Mouse (Mus musculus) thymus, postnatal 10 days (tissue): ENCODE results near the gene Zfyve28.

Experiments
- DNase-seq, 2 experiments: peaks; one replicate each; pipeline ENCODE4 v3.0.0; 2021; ENCODE audit warnings: low spot score in 2 of 2

Zfyve28 gene

DNA sequence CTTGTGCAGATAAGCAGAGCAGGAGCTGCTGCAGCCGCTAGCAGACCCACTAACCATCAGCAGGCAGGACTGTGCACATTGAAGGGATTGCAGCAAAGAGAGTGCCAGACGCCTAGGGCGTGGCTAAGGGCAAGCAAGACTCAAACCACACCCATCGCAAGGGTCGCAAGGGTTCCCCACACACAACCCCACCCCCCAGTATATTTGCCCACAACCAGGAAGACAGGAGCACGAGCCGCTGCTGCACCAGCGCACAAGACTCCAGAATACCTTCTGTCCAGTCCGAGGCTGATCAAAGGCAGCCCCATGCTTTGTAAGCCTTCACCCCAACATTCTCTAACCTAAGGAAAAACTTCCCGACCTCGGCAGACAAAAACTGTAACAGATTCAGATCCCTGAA lies 1.7 kb downstream of the Zfyve28 start:
- DNase-seq: no peak

DNA sequence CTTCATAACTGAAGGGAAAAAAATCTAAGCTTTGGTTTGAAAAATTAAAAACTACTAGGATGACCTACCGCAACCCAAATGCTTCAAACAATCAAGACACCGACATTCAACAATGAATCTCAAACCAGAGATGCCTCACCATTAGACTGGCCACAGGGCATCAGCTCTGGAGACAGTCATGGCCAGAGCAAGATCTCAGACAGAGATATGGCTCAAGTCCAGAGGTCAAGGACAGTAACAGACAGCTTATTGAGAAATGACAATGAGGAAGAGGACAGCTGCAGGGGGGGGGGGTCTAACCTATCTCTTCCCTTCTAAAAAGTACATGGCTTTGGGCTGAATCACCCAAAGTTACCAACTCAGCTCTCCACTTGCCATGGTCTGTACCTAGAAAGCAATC lies 3.0 kb downstream of the Zfyve28 start:
- no peak for DNase-seq

DNA sequence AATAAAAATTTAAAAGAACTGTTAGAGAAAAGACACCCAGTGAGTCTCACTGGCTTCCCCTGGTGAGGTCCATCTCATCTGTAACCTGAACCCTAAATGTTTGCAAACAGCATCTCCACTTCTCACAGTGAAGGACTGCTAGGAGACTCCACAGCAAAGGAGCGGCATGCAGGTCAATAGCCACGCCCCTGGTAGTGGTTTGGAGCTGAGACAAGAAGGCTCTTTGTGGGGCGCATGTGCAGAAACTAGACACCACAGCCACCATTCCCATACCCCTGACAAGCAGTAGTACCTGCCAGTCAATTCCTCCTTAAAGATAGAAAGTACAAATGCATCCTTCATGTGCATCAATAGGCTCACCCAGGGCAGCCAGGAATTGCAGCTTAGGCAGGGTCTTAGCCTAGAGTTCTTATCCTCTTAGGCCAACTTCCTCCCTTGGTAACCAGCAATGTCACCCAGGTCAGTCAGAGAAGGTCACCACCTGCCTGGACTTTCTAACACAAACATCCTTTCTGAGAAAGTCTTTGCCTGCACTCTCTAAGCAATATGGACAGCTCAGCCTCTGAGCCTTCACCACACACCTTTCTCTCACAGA lies 4.0 kb downstream of the Zfyve28 start:
- no peak for DNase-seq

DNA sequence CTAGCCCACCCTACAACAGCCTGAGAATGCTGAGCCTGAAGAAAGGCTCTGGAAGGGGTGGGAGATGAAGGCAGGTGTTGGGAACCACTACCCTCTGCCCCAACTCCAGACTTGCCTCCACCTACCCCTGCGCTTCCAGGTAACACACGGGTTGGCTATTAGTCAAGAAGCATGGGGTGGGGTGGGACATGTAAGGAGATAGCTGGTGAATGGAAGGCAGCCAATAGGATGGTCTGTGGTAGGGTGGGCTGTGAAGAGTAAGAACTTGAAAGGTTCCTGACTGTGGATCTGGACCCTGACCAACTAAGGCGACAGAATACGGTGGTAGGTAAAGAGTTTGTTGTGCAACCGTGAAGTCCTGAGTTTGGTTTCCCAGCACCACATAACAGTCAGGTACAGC lies 4.9 kb downstream of the Zfyve28 start:
- no peak for DNase-seq

DNA sequence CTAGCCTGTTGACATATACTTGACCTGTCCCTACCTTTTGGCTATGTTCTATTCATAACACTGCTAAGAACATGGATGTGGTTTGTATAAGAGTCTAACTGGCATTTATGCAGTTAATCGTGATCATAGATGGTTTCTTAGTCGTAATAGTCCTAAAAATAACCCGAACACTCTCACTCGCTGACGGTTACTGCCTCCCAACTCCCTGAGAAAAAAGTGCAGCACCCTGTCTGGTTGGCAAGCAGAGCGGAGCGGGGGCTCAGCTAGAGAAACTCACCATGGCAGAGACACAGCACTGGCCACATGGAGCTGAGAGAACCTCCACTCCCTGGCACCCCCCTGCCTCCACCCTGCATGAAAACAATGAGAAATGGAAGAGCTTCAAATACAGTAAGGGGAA lies 7.3 kb downstream of the Zfyve28 start:
- no peak for DNase-seq

- DNase-seq: no peak
Measured at GRCm38 (mm10) chr5:34279214-34279613, 9.0 kb downstream of the Zfyve28 start.

GRCm38 (mm10) chr5:34278058-34278457 lies 10.2 kb downstream of the Zfyve28 start:
- DNase-seq: no peak

GRCm38 (mm10) chr5:34276746-34277145 lies 11.5 kb downstream of the Zfyve28 start:
- no peak for DNase-seq

DNA sequence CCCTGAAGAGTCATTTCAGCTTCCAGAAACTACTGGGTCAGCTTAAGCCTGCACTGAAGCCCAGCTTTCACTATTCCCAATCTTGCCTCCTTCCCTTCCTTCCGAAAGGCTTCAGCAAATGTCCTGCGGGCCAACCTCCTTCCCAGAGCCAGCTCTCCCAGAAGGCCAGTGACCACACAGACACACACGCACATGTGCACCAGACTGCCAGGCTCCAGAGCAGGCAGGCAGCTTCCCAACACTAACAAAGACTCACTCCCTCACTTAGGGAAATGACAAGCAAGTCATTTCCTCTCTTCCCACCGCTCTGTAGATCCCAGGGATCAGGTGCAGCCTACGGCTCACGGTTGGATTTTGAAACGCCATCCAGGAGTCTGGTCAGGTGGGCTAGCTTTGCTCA lies 12.1 kb downstream of the Zfyve28 start:
- no peak for DNase-seq

- DNase-seq: no peak
Measured at GRCm38 (mm10) chr5:34274676-34275293, 13.5 kb downstream of the Zfyve28 start.

DNA sequence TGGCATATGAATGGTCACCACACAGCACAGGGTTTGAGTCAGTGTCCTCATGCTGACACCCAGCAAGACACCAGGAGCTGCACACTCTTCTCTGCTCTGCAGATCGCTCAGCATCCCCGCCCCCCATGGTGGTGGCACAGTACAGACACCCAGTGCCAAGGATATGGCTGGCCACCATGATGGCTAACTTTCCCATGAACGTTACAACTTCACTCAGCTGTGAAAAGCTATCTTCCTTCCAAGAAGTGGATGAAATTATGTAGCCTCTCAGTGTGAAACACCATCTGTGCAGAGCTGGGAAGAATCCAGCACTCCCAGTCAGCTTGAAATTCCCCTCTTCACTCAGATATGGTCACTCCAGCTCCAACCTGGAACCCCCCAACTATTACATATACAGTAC lies 14.0 kb downstream of the Zfyve28 start:
- DNase-seq: no peak

- DNase-seq: no peak
Measured at GRCm38 (mm10) chr5:34273251-34273681, 15.0 kb downstream of the Zfyve28 start.

DNA sequence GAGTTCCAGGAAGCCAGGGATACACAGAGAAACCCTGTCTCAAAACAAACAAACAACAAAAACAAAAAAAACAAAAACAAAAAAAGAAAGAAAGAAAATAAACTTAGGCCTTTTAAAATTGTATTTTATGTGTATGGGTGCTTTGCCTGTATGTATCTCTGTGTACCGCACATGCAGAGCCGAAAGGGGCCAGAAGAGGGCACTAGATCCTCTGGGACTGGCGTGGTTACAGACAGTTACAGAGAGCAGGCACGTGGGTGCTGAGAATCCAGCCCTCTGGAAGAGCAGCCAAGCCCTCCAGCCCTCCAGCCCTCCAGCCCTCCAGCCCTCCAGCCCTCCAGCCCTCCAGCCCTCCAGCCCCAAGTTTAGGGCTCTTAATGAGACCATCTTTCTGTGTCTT lies 16.5 kb downstream of the Zfyve28 start:
- DNase-seq: peak in 1 of 2 experiments; percentile 55

DNA sequence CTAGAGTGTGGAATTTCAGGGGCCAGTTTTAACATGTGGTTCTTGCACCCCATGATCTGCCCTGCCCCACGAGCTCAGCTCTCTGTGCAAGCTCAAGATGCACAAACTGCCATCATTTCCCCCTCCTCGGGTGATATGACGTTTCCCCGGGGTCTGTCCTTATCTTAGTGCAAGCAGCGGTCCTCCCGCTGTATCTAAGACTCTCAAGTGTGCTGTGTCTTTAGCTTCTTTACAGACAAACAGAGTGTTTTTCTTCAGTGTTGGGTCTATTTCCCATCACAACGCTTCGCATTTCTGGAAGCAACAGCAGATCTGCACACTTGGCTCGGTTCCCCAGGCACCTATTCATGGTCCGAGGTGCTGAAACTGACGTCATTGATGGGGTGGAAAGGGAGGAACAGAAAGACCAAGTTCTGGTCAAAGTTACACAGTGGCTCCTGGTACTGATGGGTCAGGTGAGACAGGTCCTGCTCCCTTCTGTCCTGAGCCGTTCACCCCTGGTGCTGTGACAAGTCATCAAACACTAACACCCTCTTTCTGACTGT lies 18.3 kb downstream of the Zfyve28 start:
- DNase-seq: no peak

DNA sequence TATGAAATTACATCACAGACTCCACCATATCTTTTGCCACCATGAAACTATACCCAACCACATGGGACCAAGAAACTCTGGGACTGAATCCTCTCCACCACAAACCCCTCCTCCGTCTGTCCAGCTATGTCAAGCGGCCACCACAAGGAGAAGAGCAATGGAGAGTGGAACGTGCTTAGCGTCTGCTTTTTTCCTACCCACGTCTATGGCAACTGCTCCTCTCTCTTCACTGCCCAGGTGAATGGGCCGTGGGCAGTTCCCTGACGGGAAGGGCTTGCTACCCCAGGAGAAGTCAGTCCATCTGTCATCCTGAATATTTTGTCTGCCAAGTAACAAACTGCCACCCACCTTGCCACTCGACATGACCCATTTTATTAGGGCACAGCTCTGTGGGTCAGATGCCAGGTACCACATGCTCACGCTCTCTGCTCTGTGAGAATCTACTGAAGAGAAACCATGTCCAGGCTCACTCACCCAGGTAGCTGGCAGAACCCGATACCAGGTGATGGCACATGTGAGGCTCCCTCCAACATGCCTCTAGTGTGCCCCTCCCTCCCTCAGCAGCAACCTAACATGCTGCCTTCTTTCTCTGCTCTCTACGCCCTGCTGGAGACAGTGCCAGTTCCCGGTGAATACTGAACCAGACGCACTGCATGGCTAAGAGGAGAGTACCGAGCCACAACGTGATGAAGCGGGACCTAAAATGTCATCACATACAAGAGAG lies 18.9 kb downstream of the Zfyve28 start:
- no peak for DNase-seq

- DNase-seq: no peak
Measured at GRCm38 (mm10) chr5:34266065-34266464, 22.2 kb downstream of the Zfyve28 start.

DNA sequence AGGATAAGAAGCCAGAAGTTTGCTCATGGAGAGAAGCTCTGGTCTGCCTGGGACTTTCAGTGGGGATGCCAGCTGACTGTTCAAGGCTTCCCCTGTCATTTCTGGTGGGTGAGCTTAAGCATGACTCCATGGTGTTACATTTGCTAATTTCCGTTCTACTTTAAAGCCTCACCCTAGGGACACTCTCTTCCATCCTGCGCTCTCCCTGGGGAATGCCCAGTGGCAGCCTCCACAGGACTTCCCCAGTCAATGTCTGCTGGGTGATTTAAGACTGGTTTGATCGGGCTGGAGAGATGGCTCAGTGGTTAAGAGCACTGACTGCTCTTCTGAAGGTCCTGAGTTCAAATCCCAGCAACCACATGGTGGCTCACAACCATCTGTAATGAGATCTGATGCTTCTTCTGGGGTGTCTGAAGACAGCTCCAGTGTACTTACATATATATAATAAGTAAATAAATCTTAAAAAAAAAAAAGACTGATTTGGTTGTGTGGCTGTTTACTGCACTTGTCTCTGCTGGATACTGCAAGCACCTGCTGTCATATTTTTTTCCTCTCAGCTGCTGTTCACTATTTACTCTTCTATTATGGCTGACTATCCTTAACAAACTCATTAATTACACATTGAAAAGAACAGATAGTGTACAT lies 29.0 kb downstream of the Zfyve28 start:
- no peak for DNase-seq

GRCm38 (mm10) chr5:34255189-34255588 lies 33.1 kb downstream of the Zfyve28 start:
- peak in 1 of 2 experiments; percentile 58 for DNase-seq

- no peak for DNase-seq
Measured at GRCm38 (mm10) chr5:34254309-34254708, 33.9 kb downstream of the Zfyve28 start.

DNA sequence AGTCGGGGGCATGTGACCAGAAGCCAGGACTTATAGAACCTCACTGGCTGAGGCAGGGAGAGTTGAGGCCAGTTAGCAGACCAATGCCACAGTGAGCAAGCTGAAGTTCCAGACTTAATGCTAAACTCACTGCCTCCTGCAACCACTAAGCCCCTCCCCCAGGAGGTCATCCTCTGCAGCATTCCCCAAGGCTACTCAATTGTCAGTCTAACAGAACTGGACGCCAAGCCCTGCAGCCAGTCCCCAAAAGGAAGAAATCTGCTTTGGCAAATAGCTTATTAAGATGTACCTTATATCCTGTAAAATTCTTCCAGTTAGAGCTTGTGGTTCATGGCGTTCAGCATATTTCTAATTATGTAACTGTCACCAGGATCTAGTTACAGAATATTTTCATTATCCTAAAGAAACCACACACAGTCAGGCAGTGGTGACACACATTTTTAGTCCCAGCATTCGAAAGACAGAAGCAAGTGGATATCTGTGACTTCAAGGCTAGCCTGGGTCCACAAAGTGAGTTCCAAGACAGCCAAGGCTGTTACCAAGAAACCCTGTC lies 35.2 kb downstream of the Zfyve28 start:
- DNase-seq: no peak

- peak; percentile 54 to 62 for DNase-seq
Measured at GRCm38 (mm10) chr5:34252307-34252966, 35.8 kb downstream of the Zfyve28 start.

GRCm38 (mm10) chr5:34251794-34252193 lies 36.5 kb downstream of the Zfyve28 start:
- no peak for DNase-seq
